Mouse (Mus musculus) small intestine, adult 2 months (tissue): Measurements from ENCODE around the gene Izumo2.

ENCODE experiments used
- CTCF ChIP-seq: fragments of 200-500 bp; IDR thresholded peaks from 2 replicates; pipeline ENCODE4 v1.5.1; 2012; ENCODE audit warnings: low read depth, mild to moderate bottlenecking, control low read depth, inconsistent platforms, low read length, moderate library complexity, mixed read lengths; ENCODE audit not compliant: insufficient replicate concordance, insufficient read length; ENCODE audit errors: extremely low read depth
- POLR2A ChIP-seq: fragments of 200-500 bp; IDR thresholded peaks from 2 replicates; pipeline ENCODE4 v1.6.1; 2012; ENCODE audit warnings: low read depth, mild to moderate bottlenecking, control low read depth, inconsistent platforms, low read length, moderate library complexity

DNA sequence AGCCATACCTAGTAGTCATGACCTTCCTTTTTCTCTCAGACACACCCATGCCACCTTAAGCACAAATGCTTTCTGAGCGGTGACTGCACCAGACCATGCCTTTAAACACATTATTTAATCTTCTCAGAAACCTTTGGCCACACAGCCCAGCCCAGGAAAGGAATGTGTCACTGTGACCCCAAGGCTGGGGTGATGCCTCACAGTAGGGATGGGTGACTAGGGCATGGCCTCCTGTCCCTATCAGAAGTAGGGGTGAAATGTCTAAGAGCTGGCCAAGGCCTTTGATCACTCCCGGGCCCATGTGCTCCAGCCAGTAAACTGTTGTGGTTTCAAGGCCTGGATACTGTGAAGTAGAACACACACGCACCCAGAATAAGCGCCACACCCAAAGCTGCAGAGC, 13.3 kb upstream of the Izumo2 start:
- no peak for TF ChIP-seq CTCF
- no peak for TF ChIP-seq POLR2A
